Mouse (Mus musculus) heart, adult 2 months (tissue): ENCODE measurements around the gene Tbc1d8b. TPM values are rescaled to one million over a fixed set of nuclear protein-coding genes. Genes with fewer than 3 reads are reported as not detected.

Experiments
- DNase-seq, 2 experiments: peaks; one replicate each; pipeline ENCODE4 v3.0.0; 2021
- H3K27ac ChIP-seq: fragments of 200-600 bp; 2 replicates; pipeline ENCODE4 v1.8.1; 2022
- H3K27me3 ChIP-seq: fragments of 200-500 bp; 2 replicates; pipeline ENCODE4 v1.6.1; 2012; ENCODE audit warnings: mild to moderate bottlenecking, low read length, inconsistent platforms, mixed read lengths; ENCODE audit not compliant: control insufficient read depth, insufficient read depth
- H3K36me3 ChIP-seq: fragments of 200-500 bp; 2 replicates; pipeline ENCODE4 v1.6.1; 2012; ENCODE audit warnings: low read length, inconsistent platforms; ENCODE audit not compliant: control insufficient read depth, insufficient read depth
- H3K4me1 ChIP-seq: fragments of 200-500 bp; 2 replicates; pipeline ENCODE4 v1.6.1; 2011; ENCODE audit warnings: low read length; ENCODE audit not compliant: control insufficient read depth, insufficient read depth
- H3K4me3 ChIP-seq: fragments of 200-600 bp; 2 replicates; pipeline ENCODE4 v1.8.1; 2022
- H3K79me2 ChIP-seq: fragments of 200-500 bp; replicated peaks from 2 replicates; pipeline ENCODE4 v1.6.1; 2012; ENCODE audit warnings: mild to moderate bottlenecking, inconsistent platforms, low read length, moderate library complexity, mixed read lengths; ENCODE audit not compliant: control insufficient read depth, insufficient read depth
- H3K9ac ChIP-seq: fragments of 200-500 bp; 2 replicates; pipeline ENCODE4 v1.6.1; 2012; ENCODE audit warnings: low read depth, mild to moderate bottlenecking, control low read depth, inconsistent platforms, low read length, mixed read lengths
- CTCF ChIP-seq: fragments of 200-600 bp; IDR thresholded peaks from 2 replicates; pipeline ENCODE4 v1.8.1; 2022; ENCODE audit warnings: antibody characterized with exemption, mild to moderate bottlenecking, moderate library complexity
- EP300 ChIP-seq: fragments of 200-500 bp; IDR thresholded peaks from 2 replicates; pipeline ENCODE4 v1.6.1; 2011; ENCODE audit warnings: low read depth, low read length, control low read depth; ENCODE audit not compliant: insufficient read depth
- POLR2A ChIP-seq: fragments of 200-500 bp; IDR thresholded peaks from 2 replicates; pipeline ENCODE4 v1.6.1; 2011; ENCODE audit warnings: mild to moderate bottlenecking, low read depth, low read length, control low read depth; ENCODE audit not compliant: insufficient read depth
- WGBS: fragments of 180-500 bp; shearing (Covaris S2); methylation state at CpG from one replicate; pipeline ENCODE4 v1.1.7; 2018; 5-methylcytosine and 5-hydroxymethylcytosine counted together
- intact Hi-C: fragments of 180-260 bp; cut with DNase I; formaldehyde crosslinking; loops from one replicate; pipeline ENCODE4 v1.15.1; 2025
- long read RNA-seq: library from polyadenylated mRNA; stranded (forward); transcript quantifications from one replicate; pipeline ENCODE4 v2.0.0, GENCODE M21; 2021
- polyA plus RNA-seq: library from polyadenylated mRNA; depleted of rRNA; stranded (reverse); fragments of >200 nt; gene quantifications from 2 replicates; pipeline ENCODE4 v1.2.3, GENCODE M21; 2012; rRNA removed
- total RNA-seq, 2 experiments: library from RNA; stranded (reverse); gene quantifications; 2 replicates each; pipeline ENCODE4 v1.2.3; 2021

Gene Tbc1d8b
- 1 to 10 TPM; 4.9 to 6.3 TPM for total RNA-seq
- polyA plus RNA-seq, result 1.2 and 3.2 TPM in 2 replicates
- long read RNA-seq, result 0 reads

- Histone ChIP-seq H3K4me3 (peak within 1 kb of the TSS; percentile 63), H3K79me2 (no peaks in the 10 kb centered on the region), H3K9ac (peak within 1 kb of the TSS; percentile 63), H3K27me3 (no peaks in the 10 kb centered on the region), H3K27ac (peak within 1 kb of the TSS; percentile 78), H3K4me1 (no peaks in the 10 kb centered on the region), H3K36me3 (no peaks in the 10 kb centered on the region)
- peak; percentile 80 to 88 for DNase-seq
- 9% methylated on average over 43 of the region's 43 CpGs for WGBS
- TF ChIP-seq EP300 (no peak), POLR2A (peak; percentile 64)
- intact Hi-C loops, result no loop called here
Observed at GRCm38 (mm10) chrX:139684775-139685695, at the start of gene Tbc1d8b. Tbc1d8b (plus strand) TSS chrX:139684996.

DNA sequence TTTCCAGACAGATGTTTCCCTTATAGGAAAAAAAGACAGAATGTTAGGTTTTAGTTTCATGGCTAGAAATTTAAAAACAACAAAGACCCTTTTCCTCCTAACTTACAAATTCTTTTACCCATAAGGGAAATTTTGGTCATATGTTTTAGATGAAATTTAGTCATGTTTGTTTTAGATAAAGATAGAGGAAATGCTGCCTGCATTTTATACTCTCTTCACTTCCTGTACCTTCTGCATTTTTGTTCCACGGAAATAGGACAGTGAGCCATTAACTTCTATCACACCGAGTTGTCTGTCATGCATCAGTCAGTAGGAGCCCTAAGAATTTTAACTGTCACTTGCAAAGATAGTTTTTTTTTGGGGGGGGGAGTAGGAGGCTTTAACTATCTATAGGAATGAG lies 45.1 kb upstream of the Tbc1d8b start:
- H3K9ac ChIP-seq, result no peak overlapping the region
- no peak overlapping the region for H3K4me3 ChIP-seq
- 31% methylated on average over 2 of the region's 2 CpGs for WGBS
- TF ChIP-seq EP300 (no peak), CTCF (no peak), POLR2A (no peak)
- no peak for DNase-seq
- intact Hi-C loops, result no loop called here
- no peaks in the 10 kb centered on the region for H3K27me3 ChIP-seq
- H3K4me1 ChIP-seq, result no peaks in the 10 kb centered on the region
- H3K27ac ChIP-seq, result no peak overlapping the region
- no peaks in the 10 kb centered on the region for H3K36me3 ChIP-seq
- H3K79me2 ChIP-seq, result no peaks in the 10 kb centered on the region

GRCm38 (mm10) chrX:139640418-139640817 lies 44.4 kb upstream of the Tbc1d8b start:
- H3K4me3 ChIP-seq, result no peak overlapping the region
- H3K4me1 ChIP-seq, result no peaks in the 10 kb centered on the region
- no peaks in the 10 kb centered on the region for H3K36me3 ChIP-seq
- intact Hi-C loops, result no loop called here
- no peaks in the 10 kb centered on the region for H3K27me3 ChIP-seq
- DNase-seq, result no peak
- H3K27ac ChIP-seq, result no peak overlapping the region
- TF ChIP-seq POLR2A (no peak), EP300 (no peak), CTCF (no peak)
- no peaks in the 10 kb centered on the region for H3K79me2 ChIP-seq
- no peak overlapping the region for H3K9ac ChIP-seq

GRCm38 (mm10) chrX:139652226-139652625 lies 32.6 kb upstream of the Tbc1d8b start:
- TF ChIP-seq CTCF (no peak), POLR2A (no peak), EP300 (no peak)
- no peak overlapping the region for H3K27ac ChIP-seq
- H3K4me1 ChIP-seq, result no peaks in the 10 kb centered on the region
- no peak for DNase-seq
- no peaks in the 10 kb centered on the region for H3K36me3 ChIP-seq
- H3K27me3 ChIP-seq, result no peaks in the 10 kb centered on the region
- intact Hi-C loops, result no loop called here
- no peak overlapping the region for H3K9ac ChIP-seq
- H3K79me2 ChIP-seq, result no peaks in the 10 kb centered on the region
- H3K4me3 ChIP-seq, result no peak overlapping the region
- 69% methylated on average over 5 of the region's 5 CpGs for WGBS

DNA sequence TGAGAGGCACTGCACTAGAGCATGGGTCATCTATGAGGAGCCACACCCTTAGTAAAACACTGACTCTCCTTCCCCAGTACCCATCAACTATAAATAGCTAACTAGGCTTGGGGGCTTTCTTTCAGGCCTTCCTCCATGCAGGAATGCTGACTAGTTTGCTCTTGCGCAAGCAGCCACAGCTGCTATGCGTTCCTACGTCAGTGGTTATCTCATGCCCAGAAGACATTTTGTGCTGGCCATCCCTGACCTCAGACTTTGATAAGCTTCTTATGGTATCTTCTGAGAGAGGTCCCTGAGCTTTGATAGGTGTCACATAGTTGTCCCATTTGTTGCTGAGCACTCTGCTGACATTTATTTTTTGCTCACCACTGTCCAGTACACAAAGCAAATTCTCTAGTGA lies 31.5 kb upstream of the Tbc1d8b start:
- WGBS, result 51% methylated on average over 3 of the region's 3 CpGs
- peak in 1 of 2 experiments; percentile 30 for DNase-seq
- no peak overlapping the region for H3K4me3 ChIP-seq
- H3K27ac ChIP-seq, result no peak overlapping the region
- no peak for TF ChIP-seq POLR2A
- TF ChIP-seq EP300, result 0 out of 2 replicates have a peak, but pooled peaks have one; percentile 57
- no peaks in the 10 kb centered on the region for H3K79me2 ChIP-seq
- intact Hi-C loops, result no loop called here
- H3K4me1 ChIP-seq, result no peaks in the 10 kb centered on the region
- no peaks in the 10 kb centered on the region for H3K27me3 ChIP-seq
- H3K9ac ChIP-seq, result no peak overlapping the region
- no peaks in the 10 kb centered on the region for H3K36me3 ChIP-seq
